Mouse (Mus musculus): ENCODE data around the gene 1110051M20Rik. TPM values are rescaled to one million over a fixed set of nuclear protein-coding genes. Genes with fewer than 3 reads are reported as not detected.

Gene 1110051M20Rik
- total RNA-seq, 1 experiment from 2014 or later, result 12.7 TPM

DNA sequence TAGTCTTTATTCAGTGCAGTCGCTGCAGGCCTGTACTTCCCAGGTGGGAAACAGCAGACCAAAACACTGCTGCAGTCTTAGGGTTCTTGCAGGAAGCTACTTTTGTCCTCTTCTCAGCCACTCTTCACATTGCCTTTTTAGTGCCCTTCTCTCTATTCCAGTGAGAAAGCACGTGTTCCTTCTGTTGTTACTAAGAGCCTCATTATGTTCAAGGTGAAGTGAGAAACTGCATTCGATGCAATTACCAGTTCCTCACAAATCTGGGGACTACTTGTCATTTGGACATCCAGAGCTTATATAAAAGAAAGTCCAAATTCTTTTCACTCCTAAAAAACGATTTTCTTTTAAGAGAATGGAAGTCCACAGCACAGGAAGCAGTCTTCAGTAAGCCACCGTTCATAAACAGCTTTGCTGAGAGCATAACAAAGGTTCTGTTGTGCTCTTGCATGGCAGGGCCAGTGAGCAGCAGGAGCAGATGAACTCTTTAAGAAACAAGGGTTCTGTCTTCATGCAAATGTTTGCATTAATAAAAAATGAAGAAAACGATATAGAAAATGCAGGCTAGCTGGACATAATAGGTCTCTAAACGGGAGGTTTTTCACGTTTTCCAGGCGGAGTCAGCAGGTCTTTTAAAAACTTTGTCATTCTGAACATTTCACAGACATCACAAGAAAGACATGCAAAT lies 14.4 kb downstream of the 1110051M20Rik start:
- ATAC-seq (replicated peaks; ENCODE audit: insufficient number of reproducible peaks, low FRiP score, low TSS enrichment, poor library complexity, severe bottlenecking), result no peak

DNA sequence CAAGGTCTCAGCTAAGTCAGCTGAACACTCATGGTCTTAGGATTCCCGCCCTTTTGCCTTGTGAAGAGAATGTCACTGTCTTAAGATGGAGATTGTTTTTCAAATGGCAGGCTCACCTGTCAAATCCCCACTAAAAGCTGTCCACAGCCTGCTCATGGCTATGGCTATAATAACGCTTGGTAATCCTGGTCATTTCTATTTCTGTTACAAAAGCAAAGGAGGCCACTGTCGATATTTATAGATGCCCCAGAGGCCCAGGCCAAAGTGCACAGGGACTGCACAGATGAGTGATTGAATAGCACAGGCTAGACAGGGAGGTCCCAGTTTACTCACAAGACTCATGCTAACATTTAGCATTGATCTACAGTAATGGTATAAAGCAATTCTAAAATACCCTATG lies 15.4 kb downstream of the 1110051M20Rik start:
- ATAC-seq (replicated peaks; ENCODE audit: insufficient number of reproducible peaks, low FRiP score, low TSS enrichment, poor library complexity, severe bottlenecking), result no peak

DNA sequence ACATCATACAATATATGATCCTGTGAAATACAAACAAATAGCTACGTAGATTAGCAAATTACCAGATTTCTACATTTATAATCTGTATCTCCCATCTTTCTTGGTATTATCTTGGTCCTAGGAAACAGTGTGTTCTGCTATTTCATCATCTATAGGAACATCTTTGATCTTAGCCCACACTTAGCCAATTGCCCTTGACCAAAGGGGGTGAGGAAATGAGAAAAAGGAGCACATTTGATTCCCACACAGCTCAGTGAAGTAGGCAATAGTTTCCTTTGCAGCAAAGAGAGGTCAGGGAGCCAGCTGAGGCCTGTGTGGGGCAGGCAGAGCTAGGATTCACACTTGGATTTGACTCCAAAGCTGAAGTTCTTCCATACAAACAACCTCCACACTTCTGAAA lies 18.2 kb downstream of the 1110051M20Rik start:
- no peak for ATAC-seq (replicated peaks; ENCODE audit: insufficient number of reproducible peaks, low FRiP score, low TSS enrichment, poor library complexity, severe bottlenecking)

DNA sequence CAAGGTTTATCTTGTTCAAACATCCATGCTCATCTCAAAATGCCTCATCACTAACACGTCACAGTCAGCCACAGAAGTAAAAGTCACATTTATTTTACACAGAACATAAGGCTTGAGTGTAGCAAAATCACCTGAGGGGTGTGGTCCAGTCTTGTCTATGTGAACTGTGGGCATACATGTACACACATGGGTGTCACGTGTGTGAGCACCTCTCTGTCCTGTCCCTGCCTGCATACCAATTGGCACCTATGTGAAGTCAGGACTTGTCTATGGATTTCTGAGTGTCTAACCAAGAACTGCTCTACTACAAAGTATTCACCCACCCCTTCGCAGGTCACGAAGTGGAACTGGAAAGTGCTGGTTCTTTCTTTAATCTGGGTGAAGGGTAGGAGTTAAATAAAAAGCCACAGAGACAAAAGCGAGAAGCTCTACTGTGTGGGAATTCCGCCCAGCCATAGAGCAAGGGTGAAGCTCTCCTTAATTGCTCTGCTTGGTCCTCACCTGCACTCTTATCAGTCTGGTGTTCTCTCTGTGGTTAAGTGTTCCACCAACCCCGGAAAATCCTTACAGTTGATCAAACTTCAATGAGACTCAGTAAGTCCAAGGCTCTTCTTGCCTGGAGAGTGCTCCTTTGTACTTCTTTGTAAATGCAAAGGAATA lies 20.3 kb downstream of the 1110051M20Rik start:
- ATAC-seq (replicated peaks; ENCODE audit: insufficient number of reproducible peaks, low FRiP score, low TSS enrichment, poor library complexity, severe bottlenecking), result no peak

DNA sequence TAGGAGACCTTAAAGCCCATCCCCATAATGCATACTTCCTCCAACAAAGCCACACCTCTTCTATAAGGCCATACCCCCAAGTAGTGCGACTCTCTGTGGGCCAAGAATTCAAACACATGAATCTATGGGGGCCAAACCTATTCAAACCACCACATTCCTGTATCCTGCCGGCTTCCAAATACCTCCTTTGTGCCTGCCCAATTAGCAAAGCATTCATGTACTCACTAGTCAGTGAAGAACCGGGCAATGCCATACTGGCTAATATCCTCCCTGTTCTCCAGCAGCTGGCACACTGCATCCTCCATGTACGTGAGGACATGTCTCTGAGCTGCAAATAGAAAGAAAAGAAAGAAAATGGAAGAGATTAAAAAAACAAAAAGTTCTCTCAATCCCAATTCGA lies 22.9 kb downstream of the 1110051M20Rik start:
- no peak for ATAC-seq (replicated peaks; ENCODE audit: insufficient number of reproducible peaks, low FRiP score, low TSS enrichment, poor library complexity, severe bottlenecking)

DNA sequence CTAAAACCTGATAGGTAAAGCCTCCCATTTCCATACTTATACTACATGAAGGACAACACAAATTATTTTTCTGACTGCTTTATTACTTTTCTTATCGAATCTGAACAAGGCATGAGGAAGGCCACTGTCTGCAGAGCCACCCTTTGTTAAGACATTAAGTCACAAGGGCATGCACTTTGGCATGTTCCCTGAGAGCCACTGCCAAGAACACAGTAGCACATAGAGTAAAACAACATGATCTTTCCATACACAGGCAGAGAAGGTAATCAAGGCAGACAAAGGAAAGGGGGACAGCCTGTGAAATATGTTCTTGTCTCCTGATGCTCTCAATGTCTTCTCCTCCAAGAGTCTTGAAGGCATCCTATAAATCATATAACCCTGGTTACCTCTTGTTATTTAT lies 30.7 kb downstream of the 1110051M20Rik start:
- no peak for ATAC-seq (replicated peaks; ENCODE audit: insufficient number of reproducible peaks, low FRiP score, low TSS enrichment, poor library complexity, severe bottlenecking)

DNA sequence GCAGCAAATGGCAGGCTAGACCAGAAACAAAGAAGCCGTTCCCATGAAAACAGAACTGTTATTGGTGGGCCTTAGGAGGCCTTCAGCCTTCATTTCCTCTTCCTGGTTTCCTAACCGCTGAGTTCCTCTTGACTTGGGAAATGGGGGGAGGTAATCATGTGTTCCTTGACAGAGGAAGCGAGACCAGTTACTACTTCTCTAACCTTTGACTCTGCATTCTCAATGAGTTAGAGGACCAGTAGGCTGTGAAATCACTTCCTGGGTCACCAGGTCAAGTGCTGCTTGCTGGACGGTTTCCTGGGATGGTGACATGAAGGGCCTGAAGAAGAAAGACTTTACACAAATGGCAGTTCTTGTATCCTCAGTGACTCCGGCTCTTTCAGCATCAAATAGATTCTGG lies 32.1 kb downstream of the 1110051M20Rik start:
- ATAC-seq (replicated peaks; ENCODE audit: insufficient number of reproducible peaks, low FRiP score, low TSS enrichment, poor library complexity, severe bottlenecking), result peak; percentile 98

DNA sequence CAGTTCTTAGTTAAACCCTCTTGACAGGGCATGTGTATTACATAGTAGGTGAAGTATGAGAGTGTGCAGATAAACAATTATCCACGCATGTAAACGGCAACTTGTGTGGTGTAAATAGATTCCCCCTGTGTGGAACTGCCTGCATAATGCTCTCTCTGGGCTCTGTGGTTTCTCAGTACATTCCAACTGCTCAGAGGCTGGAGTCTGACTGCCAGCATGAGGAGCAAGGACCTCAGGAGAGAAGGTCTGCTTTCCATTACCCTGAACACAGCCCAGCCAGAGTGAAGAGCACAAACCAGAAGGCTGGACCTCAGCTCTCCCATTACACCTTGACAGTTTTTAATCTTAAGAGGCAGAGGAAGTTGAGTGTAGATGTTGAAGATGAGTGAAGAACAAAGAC lies 33.0 kb downstream of the 1110051M20Rik start:
- ATAC-seq (replicated peaks; ENCODE audit: insufficient number of reproducible peaks, low FRiP score, low TSS enrichment, poor library complexity, severe bottlenecking), result no peak

DNA sequence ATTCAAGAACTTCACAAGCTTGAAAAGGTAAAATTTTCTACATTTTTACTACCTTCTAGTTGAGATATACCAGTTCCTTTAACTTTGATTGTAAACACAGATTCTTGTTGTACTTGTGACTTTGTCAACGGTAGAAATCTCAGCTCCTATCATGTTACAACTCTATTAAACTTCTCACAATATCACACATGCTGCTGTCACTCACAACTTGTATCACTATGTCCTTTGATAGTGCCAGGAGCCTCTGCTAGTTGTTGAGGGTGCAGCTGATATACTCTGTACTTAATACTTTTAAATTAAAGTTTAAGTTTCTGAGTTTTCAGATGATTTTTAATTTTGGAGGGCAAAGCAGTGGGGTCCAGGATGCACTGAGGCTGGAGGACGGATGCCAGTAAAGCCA lies 36.5 kb downstream of the 1110051M20Rik start:
- ATAC-seq (replicated peaks; ENCODE audit: insufficient number of reproducible peaks, low FRiP score, low TSS enrichment, poor library complexity, severe bottlenecking), result no peak

DNA sequence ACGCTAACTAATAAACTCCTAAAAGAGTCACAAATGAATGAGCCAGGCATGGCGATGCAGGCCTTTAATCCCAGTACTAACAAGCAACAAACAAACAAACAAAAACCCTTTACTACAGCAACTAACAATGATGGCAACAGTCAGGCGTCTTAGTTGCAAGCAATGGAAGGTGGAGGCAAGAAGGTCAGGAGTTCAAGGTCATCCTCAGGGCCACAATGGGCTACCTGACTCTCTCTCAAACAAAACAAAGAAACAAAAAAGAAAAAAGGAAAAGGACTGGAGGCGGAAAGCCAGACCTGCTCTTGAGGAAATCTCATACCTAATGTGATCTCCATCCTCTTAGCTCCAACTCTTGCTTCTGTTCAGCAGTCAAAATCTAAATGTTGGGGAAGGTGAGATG lies 39.4 kb downstream of the 1110051M20Rik start:
- ATAC-seq (replicated peaks; ENCODE audit: insufficient number of reproducible peaks, low FRiP score, low TSS enrichment, poor library complexity, severe bottlenecking), result no peak

DNA sequence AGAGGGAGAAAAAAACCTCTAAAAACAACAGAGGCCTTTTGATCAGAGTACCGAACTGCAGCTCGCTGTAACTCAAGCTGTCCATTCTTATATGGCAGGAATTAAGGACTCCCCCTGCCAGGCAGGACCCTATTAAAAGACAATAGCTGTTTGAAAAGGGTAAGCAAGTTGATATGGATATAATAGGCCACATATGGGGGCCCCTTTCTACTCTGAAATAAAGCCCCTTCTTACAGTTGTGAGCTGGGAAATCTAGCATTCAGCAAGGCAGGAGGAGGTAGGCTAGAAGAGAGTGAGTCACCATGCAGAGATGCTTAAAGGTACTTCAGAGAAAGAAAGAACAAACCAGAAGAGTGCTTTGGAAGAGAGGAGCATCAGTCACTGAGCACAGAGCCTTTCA lies 44.8 kb downstream of the 1110051M20Rik start:
- no peak for ATAC-seq (replicated peaks; ENCODE audit: insufficient number of reproducible peaks, low FRiP score, low TSS enrichment, poor library complexity, severe bottlenecking)

DNA sequence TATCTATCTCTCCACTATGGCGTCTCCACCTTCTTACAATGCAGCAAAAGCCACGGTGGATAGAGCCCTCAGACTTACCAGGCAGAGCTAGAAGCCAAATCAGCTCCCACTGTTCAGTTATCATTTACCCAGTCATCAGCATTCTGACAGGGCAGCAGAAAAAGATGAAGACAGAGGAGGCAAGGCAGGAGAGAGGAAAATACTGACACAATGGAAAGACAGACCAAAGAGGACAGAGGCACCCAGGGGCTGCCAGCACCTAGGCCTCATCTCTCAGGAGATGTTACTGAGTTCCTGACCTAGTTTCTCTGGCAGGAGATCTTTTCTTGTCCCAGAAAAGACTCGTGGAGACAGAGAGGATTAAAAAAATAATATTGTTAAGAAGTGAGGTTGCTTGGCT lies 45.3 kb downstream of the 1110051M20Rik start:
- no peak for ATAC-seq (replicated peaks; ENCODE audit: insufficient number of reproducible peaks, low FRiP score, low TSS enrichment, poor library complexity, severe bottlenecking)

DNA sequence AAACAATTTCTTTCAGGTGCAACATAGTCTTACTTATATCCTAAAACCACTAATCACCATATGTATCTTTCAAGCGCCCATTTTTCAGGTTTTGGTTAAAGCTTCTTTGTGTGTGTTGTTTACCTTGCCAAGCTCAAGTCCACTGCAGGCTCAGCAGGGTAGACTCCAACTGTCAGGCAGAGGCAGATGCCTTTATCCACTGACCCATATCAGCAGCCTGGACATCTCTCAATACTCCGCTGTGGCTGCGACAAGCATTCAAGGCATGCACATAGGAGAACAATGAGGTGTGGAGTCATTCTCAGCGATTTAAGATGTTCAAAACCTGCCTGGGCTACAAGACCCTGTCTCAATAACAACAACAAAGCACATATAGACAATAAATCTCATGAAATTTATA lies 50.4 kb downstream of the 1110051M20Rik start:
- no peak for ATAC-seq (replicated peaks; ENCODE audit: insufficient number of reproducible peaks, low FRiP score, low TSS enrichment, poor library complexity, severe bottlenecking)

DNA sequence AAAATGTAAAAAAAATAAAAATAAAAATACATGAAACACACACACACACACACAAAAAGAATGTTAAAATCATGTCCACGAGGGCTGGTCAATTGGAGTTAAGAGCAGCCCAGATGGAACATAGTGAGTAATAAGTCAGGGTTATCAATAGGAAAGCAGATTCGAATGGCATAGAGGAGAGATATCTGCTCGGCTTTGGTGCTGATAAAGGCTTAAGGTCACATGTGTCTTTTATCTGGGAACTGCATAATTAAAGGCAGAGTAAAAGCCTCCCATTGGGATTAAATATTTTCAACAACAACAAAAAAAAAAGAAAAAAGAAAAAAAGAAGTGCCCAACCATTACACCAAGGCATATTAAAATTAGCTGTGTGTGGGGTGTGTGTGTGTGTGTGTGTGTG lies 55.8 kb downstream of the 1110051M20Rik start:
- no peak for ATAC-seq (replicated peaks; ENCODE audit: insufficient number of reproducible peaks, low FRiP score, low TSS enrichment, poor library complexity, severe bottlenecking)

DNA sequence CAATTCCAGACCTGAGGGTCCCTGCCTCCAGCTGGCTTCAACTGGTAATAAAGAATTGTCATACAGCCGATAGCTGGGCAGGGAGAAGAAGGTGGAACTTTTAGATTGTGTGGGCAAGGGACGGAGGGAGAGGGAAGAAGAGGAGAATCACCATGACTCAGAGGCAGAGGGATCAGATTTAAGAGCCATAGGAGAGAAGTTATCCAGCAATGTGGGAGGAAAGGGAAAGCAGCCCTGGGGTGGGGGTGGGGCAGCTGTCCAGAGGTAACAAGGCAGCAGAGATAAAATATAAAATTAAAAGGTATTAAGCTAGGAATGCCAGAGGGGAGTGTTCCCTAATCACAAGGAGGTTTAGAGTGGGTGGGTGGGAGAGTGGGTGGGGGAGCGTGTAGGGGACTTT lies 56.2 kb downstream of the 1110051M20Rik start:
- ATAC-seq (replicated peaks; ENCODE audit: insufficient number of reproducible peaks, low FRiP score, low TSS enrichment, poor library complexity, severe bottlenecking), result no peak

DNA sequence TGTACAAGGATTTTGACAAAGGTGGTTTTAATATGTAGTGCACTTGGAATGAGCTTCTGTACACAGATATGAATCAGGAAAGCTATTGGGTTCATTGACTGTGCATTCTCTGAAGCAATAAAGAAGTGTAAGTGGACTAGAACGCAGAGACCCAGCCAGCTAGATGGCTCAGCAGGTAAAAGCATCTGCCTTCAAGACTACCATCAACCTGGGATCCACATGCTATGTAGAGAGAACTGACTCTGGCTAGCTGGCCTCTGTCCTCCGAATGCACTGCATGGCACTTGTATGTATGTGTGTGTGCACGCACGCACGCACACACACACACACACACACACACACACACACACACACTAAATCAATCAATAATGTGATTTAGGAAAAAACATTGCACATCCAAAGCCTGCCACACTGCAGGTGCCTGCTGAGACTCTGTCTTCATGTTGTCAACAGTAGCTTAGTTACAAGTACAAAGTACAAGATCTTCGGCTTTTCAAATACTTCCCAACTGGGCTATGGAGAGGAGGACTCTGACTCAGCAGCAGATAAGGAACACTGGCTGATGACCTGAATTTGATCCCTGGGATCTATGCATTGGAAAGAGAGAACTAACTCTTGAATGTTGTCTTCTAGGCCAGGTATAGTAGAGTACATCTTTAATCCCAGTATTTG lies 57.1 kb downstream of the 1110051M20Rik start:
- no peak for ATAC-seq (replicated peaks; ENCODE audit: insufficient number of reproducible peaks, low FRiP score, low TSS enrichment, poor library complexity, severe bottlenecking)

DNA sequence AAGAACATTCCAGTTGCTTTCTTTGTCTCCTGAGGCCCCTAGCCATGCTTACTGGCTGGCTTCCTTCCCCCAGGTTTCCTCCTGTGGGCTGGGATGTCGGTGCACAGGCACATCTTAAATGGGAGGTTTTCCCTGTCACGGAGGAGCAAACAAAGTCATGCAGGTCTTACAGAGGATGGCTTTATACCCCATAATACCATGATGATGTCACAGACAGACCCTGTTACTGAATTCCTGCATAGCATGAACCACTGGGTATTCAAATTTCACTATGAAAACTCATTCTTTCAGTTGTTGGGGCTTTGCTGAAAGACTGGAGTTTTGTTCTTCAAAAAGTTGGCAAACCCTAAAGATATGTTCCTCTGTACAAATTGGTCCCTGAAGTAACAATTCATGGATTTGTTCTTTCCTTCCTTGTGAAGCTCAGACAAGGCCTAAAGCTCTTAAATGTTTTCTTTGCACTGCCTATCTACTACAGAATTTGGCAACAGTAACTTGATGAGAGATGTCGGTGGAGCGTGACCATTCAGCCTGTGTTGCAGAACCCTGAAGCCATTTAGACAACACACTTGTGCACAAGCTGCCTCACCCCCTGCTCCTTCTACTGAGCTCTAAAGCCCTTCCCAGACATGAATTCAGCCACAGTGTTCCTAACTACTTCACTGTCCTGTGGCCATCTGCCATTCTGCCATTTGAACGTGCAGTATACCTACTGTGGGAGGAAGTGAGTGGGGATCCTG lies 57.8 kb downstream of the 1110051M20Rik start:
- no peak for ATAC-seq (replicated peaks; ENCODE audit: insufficient number of reproducible peaks, low FRiP score, low TSS enrichment, poor library complexity, severe bottlenecking)

DNA sequence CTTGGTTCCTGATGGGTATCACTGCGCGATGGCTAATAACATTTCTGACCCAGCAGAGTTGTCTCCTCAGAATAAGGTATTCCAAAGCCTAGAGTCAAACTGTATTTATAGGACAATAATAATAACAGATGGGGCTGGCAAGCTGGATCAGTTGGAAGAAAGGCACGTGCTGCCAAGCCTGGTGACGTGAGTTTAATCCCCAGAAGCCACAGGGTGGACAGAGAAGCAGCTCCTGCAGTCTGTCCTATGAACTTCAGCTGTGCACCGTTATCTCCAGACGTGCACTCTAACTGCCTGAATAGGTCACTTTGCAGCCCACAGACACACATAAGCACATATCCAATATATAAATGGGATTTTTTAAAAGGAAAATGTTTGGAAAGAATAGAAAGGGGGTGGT lies 61.2 kb downstream of the 1110051M20Rik start:
- ATAC-seq (replicated peaks; ENCODE audit: insufficient number of reproducible peaks, low FRiP score, low TSS enrichment, poor library complexity, severe bottlenecking), result no peak

DNA sequence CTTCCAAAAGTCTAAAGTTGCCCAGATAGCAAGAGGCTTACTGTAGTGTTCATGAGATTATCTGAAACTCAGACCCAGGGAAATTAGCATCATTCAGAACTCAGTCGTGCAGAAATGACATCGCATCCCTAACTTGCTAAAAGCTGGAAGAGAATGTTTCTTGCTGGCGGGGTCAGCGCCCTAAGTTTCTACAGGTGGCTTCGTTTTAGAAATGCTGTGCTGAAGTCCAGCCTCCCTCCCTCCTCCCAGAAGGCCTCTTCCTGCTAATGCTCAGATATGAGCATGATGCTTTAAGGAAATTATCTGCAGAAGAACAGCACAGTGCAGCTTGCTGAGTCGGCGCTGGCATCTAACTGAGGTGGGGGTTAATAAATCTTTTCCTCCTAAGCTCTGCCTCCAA lies 67.5 kb downstream of the 1110051M20Rik start:
- ATAC-seq (replicated peaks; ENCODE audit: insufficient number of reproducible peaks, low FRiP score, low TSS enrichment, poor library complexity, severe bottlenecking), result no peak

Data from monocyte, adult 5-6 weeks (primary cell).